Mouse (Mus musculus): ENCODE data around the gene Gp1ba. TPM values are rescaled to one million over a fixed set of nuclear protein-coding genes. Genes with fewer than 3 reads are reported as not detected.

Gp1ba gene
- polyA plus RNA-seq, 1 experiment from 2014 or later = 0.07 TPM

DNA sequence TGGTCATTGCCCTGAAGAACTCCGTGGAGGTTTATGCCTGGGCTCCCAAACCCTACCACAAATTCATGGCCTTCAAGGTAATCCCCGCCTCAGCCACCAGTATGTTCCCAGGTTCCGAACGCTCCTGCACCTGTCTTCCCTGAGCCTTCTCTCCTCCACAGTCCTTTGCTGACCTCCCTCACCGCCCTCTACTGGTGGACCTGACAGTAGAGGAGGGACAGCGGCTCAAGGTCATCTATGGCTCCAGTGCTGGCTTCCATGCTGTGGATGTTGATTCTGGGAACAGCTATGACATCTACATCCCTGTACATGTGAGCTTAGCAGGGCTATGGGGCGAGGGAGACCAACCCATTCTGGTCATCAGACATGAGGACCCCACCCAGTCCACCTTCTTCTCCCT lies 26.4 kb upstream of the Gp1ba start:
- ATAC-seq = no peak
- H3K4me3 ChIP-seq (ENCODE audit: low read depth, low read length) = no peak overlapping the region
- 84% methylated on average over 7 of the region's 7 CpGs for WGBS
- peak; percentile 57 for TF ChIP-seq CTCF (IDR thresholded peaks at IDR 0.05; ENCODE audit: low read depth)
- H3K4me2 ChIP-seq (replicated peaks; ENCODE audit: low read depth) = no peak overlapping the region
- H3K27ac ChIP-seq (ENCODE audit: low read depth, low read length) = no peak overlapping the region
- peaks cover 56% of the 10 kb centered on the region for H3K36me3 ChIP-seq (ENCODE audit: control insufficient read depth, insufficient read depth)
- H3K9me3 ChIP-seq (ENCODE audit: control insufficient read depth) = no peaks in the 10 kb centered on the region
- H3K9ac ChIP-seq (ENCODE audit: low read depth, low read length) = no peak overlapping the region
- no peaks in the 10 kb centered on the region for H3K27me3 ChIP-seq (replicated peaks; ENCODE audit: control insufficient read depth, insufficient read depth, low read length)
- peaks cover 8% of the 10 kb centered on the region for H3K4me1 ChIP-seq (replicated peaks; ENCODE audit: control insufficient read depth, insufficient read depth, low read length)

DNA sequence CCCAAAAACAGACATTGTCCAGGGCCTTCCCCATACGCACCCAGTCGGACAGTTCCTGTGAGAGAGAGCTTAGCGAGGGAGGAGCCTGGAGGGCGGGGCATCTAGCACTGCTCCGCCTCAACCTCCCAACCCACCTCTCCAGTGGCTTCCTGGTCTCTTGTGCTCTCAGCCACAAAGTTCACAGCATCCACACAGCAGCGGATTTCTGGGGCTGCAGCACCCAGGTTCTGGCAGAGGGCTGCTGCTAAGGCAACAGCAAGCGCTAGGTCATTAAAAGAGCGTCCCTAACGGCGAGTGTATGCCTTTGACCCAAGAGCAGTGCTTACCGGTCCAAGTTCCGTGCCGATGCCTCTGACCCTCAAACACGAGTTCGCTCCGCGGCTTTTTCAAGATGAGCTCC lies 23.8 kb upstream of the Gp1ba start:
- ATAC-seq = peak; percentile 85
- H3K9ac ChIP-seq (ENCODE audit: low read depth, low read length) = peak overlapping the region; percentile 32
- peaks cover 8% of the 10 kb centered on the region for H3K4me1 ChIP-seq (replicated peaks; ENCODE audit: control insufficient read depth, insufficient read depth, low read length)
- peak overlapping the region; percentile 83 for H3K4me2 ChIP-seq (replicated peaks; ENCODE audit: low read depth)
- H3K27ac ChIP-seq (ENCODE audit: low read depth, low read length) = peak overlapping the region; percentile 66
- no peaks in the 10 kb centered on the region for H3K27me3 ChIP-seq (replicated peaks; ENCODE audit: control insufficient read depth, insufficient read depth, low read length)
- H3K9me3 ChIP-seq (ENCODE audit: control insufficient read depth) = no peaks in the 10 kb centered on the region
- peak overlapping the region; percentile 39 for H3K4me3 ChIP-seq (ENCODE audit: low read depth, low read length)
- H3K36me3 ChIP-seq (ENCODE audit: control insufficient read depth, insufficient read depth) = peaks cover 30% of the 10 kb centered on the region
- WGBS = under 1% methylated on average over 17 of the region's 17 CpGs
- TF ChIP-seq CTCF (IDR thresholded peaks at IDR 0.05; ENCODE audit: low read depth) = 0 out of 2 replicates have a peak, but pooled peaks have one; percentile 29

DNA sequence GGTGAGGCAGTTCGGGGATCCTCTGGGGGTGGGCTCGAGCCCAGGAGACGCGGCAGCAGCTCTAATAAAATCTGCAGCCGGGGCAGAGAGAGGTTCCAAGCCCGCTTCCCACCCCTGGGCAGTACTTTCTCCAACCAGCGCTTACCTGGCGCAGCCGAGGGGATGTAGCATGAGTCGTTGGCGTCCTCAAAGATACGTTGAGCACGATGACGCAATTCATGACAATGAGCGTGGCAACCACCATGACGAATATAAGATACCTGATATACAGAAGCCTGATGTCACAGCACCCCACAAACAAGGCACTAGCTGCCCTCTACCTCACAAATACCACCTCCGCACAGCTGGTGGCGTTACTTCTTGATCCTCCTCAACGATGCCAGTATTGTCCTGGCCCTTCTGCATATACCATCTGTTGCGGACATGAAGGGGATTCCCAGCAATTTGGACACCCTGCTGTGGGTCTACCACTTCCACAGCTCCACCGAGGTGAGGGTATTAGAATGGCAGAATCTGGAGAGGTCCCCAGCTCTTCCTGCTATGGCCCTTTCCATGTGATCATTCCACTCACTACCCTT lies 23.3 kb upstream of the Gp1ba start, which contains the start of gene 4930544D05Rik:
Gene 4930544D05Rik, plus strand, starts transcription at position 333 of the 578 bp plus-strand sequence.
- TF ChIP-seq CTCF (IDR thresholded peaks at IDR 0.05; ENCODE audit: low read depth) = no peak
- H3K4me3 ChIP-seq (ENCODE audit: low read depth, low read length) = peak within 1 kb of the TSS; percentile 39
- H3K27me3 ChIP-seq (replicated peaks; ENCODE audit: control insufficient read depth, insufficient read depth, low read length) = no peaks in the 10 kb centered on the region
- 15% methylated on average over 21 of the region's 21 CpGs for WGBS
- peak; percentile 21; the same call in 1 of the 2 replicates for ATAC-seq
- peaks cover 8% of the 10 kb centered on the region for H3K4me1 ChIP-seq (replicated peaks; ENCODE audit: control insufficient read depth, insufficient read depth, low read length)
- H3K9me3 ChIP-seq (ENCODE audit: control insufficient read depth) = no peaks in the 10 kb centered on the region
- peak within 1 kb of the TSS; percentile 32 for H3K9ac ChIP-seq (ENCODE audit: low read depth, low read length)
- peak within 1 kb of the TSS; percentile 66 for H3K27ac ChIP-seq (ENCODE audit: low read depth, low read length)
- H3K36me3 ChIP-seq (ENCODE audit: control insufficient read depth, insufficient read depth) = peaks cover 25% of the 10 kb centered on the region
- peak within 1 kb of the TSS; percentile 83 for H3K4me2 ChIP-seq (replicated peaks; ENCODE audit: low read depth)

DNA sequence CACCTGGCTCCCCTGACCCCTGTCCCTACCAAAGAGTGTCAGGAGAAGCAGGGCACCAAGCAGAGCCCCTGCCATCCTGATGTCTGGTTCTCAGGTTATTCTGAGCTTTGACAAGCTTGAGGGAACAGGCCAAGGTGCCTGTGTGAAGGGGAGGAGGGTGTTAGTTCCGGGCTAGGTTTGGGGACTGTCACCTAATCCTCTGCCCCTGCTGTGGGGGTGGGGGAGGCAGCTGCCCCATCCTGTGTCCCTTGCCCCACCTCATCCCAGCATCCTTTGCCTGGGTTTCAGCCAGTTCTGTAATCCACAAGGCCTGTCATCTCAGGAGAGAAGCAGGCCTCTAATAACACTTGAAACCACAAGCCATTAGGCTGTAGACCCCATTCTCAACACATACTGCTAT lies 19.8 kb upstream of the Gp1ba start, which contains the start of gene Chrne:
Gene Chrne, minus strand, starts transcription at position 116 of the 400 bp plus-strand sequence.
- Histone ChIP-seq H3K9me3 (ENCODE audit: control insufficient read depth) (no peaks in the 10 kb centered on the region), H3K4me1 (replicated peaks; ENCODE audit: control insufficient read depth, insufficient read depth, low read length) (peaks cover 15% of the 10 kb centered on the region), H3K4me2 (replicated peaks; ENCODE audit: low read depth) (no peak within 1 kb of the TSS), H3K4me3 (ENCODE audit: low read depth, low read length) (no peak within 1 kb of the TSS), H3K27me3 (replicated peaks; ENCODE audit: control insufficient read depth, insufficient read depth, low read length) (no peaks in the 10 kb centered on the region), H3K36me3 (ENCODE audit: control insufficient read depth, insufficient read depth) (no peaks in the 10 kb centered on the region), H3K27ac (ENCODE audit: low read depth, low read length) (no peak within 1 kb of the TSS), H3K9ac (ENCODE audit: low read depth, low read length) (no peak within 1 kb of the TSS)
- ATAC-seq = no peak
- WGBS = 53% methylated on average over 1 of the region's 1 CpGs
- no peak for TF ChIP-seq CTCF (IDR thresholded peaks at IDR 0.05; ENCODE audit: low read depth)

DNA sequence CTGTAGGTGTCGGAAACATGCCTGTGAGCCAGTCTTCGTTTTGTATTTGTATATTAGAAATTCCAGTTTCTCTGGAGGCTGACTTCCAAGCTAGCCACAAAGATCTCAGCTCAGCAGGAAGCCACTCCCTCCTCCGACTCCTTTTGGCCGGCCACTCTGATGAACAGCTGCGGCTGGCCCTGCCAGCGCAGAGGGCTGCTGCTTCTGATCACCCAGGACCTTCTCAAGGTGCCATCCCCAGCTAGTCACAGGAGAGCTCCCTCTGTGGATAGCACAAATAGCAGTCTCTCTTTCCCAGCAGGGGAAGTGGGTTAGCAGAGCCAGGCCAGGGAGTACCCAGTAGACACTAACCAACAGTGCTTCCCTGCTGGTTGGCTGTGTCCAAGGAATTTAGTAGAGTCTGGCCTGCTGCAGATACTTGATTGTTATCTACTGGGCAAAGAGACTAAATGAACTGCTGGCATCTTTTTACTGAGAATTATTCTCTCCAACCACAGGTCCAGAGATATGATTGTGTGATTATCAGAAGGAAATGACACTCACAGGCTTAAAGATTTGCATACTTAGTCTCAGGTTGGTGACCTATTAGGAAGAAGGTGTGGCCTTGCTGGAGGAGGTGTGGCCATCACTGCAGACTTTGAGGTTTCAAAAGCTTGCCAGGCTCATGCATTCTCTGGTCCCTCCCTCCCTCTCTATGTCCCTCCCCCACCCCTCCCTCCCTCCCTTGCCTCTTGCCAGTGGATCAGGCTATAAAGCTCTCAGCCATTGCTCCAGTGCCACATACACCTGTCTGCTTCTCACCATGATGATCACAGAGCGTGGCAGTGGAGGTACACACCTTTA lies 16.7 kb upstream of the Gp1ba start:
- Histone ChIP-seq H3K9me3 (ENCODE audit: control insufficient read depth) (no peaks in the 10 kb centered on the region), H3K4me3 (ENCODE audit: low read depth, low read length) (no peak overlapping the region), H3K27ac (ENCODE audit: low read depth, low read length) (no peak overlapping the region), H3K4me1 (replicated peaks; ENCODE audit: control insufficient read depth, insufficient read depth, low read length) (0 out of 2 replicates have a peak, but pooled peaks cover 9% of the 10 kb centered on the region), H3K9ac (ENCODE audit: low read depth, low read length) (no peak overlapping the region), H3K27me3 (replicated peaks; ENCODE audit: control insufficient read depth, insufficient read depth, low read length) (no peaks in the 10 kb centered on the region), H3K4me2 (replicated peaks; ENCODE audit: low read depth) (no peak overlapping the region), H3K36me3 (ENCODE audit: control insufficient read depth, insufficient read depth) (no peaks in the 10 kb centered on the region)
- ATAC-seq = peak; percentile 80
- 36% methylated on average over 7 of the region's 7 CpGs for WGBS
- peak; percentile 17; the same call in 1 of the 2 replicates for TF ChIP-seq CTCF (IDR thresholded peaks at IDR 0.05; ENCODE audit: low read depth)

DNA sequence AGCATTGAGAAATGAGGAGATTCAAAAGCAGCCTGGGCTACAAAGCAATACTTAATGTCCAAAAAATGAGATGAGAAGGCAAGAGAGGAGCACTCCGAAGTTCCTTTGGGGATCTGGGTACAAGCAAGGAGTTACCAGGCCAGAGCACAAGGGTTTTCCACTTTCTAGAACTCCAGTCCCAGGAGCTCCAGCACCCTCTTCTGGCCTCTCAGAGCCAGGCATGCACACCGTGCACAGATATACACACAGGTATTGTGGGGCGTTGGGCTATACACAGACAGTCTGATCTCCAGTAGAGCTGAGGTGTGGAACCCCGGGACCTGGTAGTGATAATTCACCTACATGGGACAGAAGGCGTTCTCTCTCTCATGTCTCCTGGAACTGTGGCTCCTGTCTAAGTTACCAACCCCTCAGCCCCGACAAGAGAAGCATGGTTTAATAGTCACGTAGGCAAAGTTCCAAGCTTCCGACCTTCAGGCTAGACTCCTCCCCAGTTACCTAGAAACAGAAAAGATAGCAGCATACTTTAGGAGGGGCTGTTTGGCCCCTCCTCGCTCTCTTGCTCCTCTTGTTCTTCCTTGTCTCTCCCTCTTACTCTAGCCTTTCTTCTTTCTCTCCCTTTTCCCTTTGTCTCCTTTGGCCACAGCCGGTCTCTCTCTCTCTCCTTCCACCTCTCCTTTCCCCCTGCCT lies 15.7 kb upstream of the Gp1ba start:
- no peak overlapping the region for H3K9ac ChIP-seq (ENCODE audit: low read depth, low read length)
- TF ChIP-seq CTCF (IDR thresholded peaks at IDR 0.05; ENCODE audit: low read depth) = peak; percentile 62
- WGBS = 60% methylated on average over 10 of the region's 10 CpGs
- no peaks in the 10 kb centered on the region for H3K36me3 ChIP-seq (ENCODE audit: control insufficient read depth, insufficient read depth)
- no peaks in the 10 kb centered on the region for H3K9me3 ChIP-seq (ENCODE audit: control insufficient read depth)
- H3K4me3 ChIP-seq (ENCODE audit: low read depth, low read length) = no peak overlapping the region
- 0 out of 2 replicates have a peak, but pooled peaks cover 9% of the 10 kb centered on the region for H3K4me1 ChIP-seq (replicated peaks; ENCODE audit: control insufficient read depth, insufficient read depth, low read length)
- ATAC-seq = no peak
- H3K4me2 ChIP-seq (replicated peaks; ENCODE audit: low read depth) = no peak overlapping the region
- no peaks in the 10 kb centered on the region for H3K27me3 ChIP-seq (replicated peaks; ENCODE audit: control insufficient read depth, insufficient read depth, low read length)
- H3K27ac ChIP-seq (ENCODE audit: low read depth, low read length) = no peak overlapping the region

Measured in intestine, postnatal 0 days (tissue).